27 mouse cellular contexts compared by ENCODE assay signal in genomic region chr2:168864905-168865304, GRCm38 (mm10).
DNase-seq lines count a peak whose midpoint lies in the region; ATAC-seq and TF ChIP-seq lines count a peak whose summit lies in the region.
"Had no signal": no experiment of that assay in that cellular context is flagged by ENCODE, and none has a peak within 500 bp of the region (broad histone marks: within the 10 kb centered on the region; RNA-seq: fewer than 3 reads in every experiment).

No protein-coding gene starts in this region.

- TF ChIP-seq CTCF in kidney, postnatal 0 days (IDR thresholded peaks at IDR 0.05; ENCODE audit: low read depth) = peak; percentile 20; the same call in 1 of the 2 replicates

- H3K27ac ChIP-seq in kidney, postnatal 0 days = no peak overlapping the region
- no peak overlapping the region for H3K27ac ChIP-seq in kidney, embryonic 15.5 days
- H3K27ac ChIP-seq in midbrain, embryonic 10.5 days (replicated peaks) = peak overlapping the region; percentile 74; the same call in 1 of the 2 replicates
- H3K27ac ChIP-seq in midbrain, embryonic 11.5 days (ENCODE audit: low read depth, low read length) = no peak overlapping the region
- H3K27ac ChIP-seq in heart, embryonic 11.5 days (ENCODE audit: low read depth, low read length) = no peak overlapping the region
- H3K27ac ChIP-seq: embryonic facial prominence, embryonic 10.5 days; embryonic facial prominence, embryonic 13.5 days; forebrain, embryonic 12.5 days; forebrain, embryonic 15.5 days; heart, adult 2 months; heart, embryonic 10.5 days; hindbrain, embryonic 12.5 days; hindbrain, embryonic 15.5 days had no signal

- ATAC-seq in kidney, postnatal 0 days (replicated peaks; ENCODE audit: low FRiP score, low read depth) = no peak
- no peak for ATAC-seq in kidney, embryonic 15.5 days (replicated peaks; ENCODE audit: low FRiP score)
- ATAC-seq in midbrain, embryonic 11.5 days (ENCODE audit: low FRiP score) = no peak
- no peak for ATAC-seq in heart, embryonic 11.5 days (replicated peaks; ENCODE audit: insufficient number of reproducible peaks, low FRiP score, low TSS enrichment)
- ATAC-seq: CD4-positive, CD25-positive, alpha-beta regulatory T cell, adult 4 months; forebrain, embryonic 15.5 days; Patski had no signal

- no peaks in the 10 kb centered on the region for H3K36me3 ChIP-seq in kidney, postnatal 0 days (ENCODE audit: insufficient read depth, low read length)
- no peaks in the 10 kb centered on the region for H3K36me3 ChIP-seq in kidney, embryonic 15.5 days
- H3K36me3 ChIP-seq in midbrain, embryonic 10.5 days = no peaks in the 10 kb centered on the region
- H3K36me3 ChIP-seq in midbrain, embryonic 11.5 days (ENCODE audit: control insufficient read depth, insufficient read depth, low read length) = no peaks in the 10 kb centered on the region
- H3K36me3 ChIP-seq in heart, embryonic 11.5 days (ENCODE audit: control insufficient read depth, insufficient read depth, low read length) = no peaks in the 10 kb centered on the region
- H3K36me3 ChIP-seq: embryonic facial prominence, embryonic 10.5 days; embryonic facial prominence, embryonic 13.5 days; forebrain, embryonic 12.5 days; forebrain, embryonic 15.5 days; G1E; heart, embryonic 10.5 days; hindbrain, embryonic 12.5 days; hindbrain, embryonic 15.5 days had no signal

- no peak for DNase-seq in kidney, postnatal 0 days (ENCODE audit: low spot score)
- DNase-seq in midbrain, embryonic 10.5 days (ENCODE audit: low spot score) = no peak
- DNase-seq in midbrain, embryonic 11.5 days (ENCODE audit: low spot score, missing footprints) = no peak
- DNase-seq in R1 (ENCODE audit: low read depth, low spot score) = peak; percentile 65
- no peak for DNase-seq in heart, adult 18-20 months
- DNase-seq: adrenal gland, adult 8-10 months; adrenal gland, postnatal 25 days; cerebellum, adult 11-12 months; cerebellum, adult 8-10 months; cerebellum, postnatal 10 days; cerebellum, postnatal 36 days; embryo, embryonic 11 days; gastrocnemius, postnatal 25 days; heart, adult 2 months had no signal

- H3K4me3 ChIP-seq in kidney, postnatal 0 days (replicated peaks; ENCODE audit: low read depth, low read length) = no peak overlapping the region
- no peak overlapping the region for H3K4me3 ChIP-seq in kidney, embryonic 15.5 days (replicated peaks)
- no peak overlapping the region for H3K4me3 ChIP-seq in midbrain, embryonic 10.5 days
- H3K4me3 ChIP-seq in midbrain, embryonic 11.5 days (ENCODE audit: low read depth, low read length) = no peak overlapping the region
- H3K4me3 ChIP-seq in heart, embryonic 11.5 days (ENCODE audit: low read depth, low read length) = no peak overlapping the region
- H3K4me3 ChIP-seq: embryonic facial prominence, embryonic 10.5 days; embryonic facial prominence, embryonic 13.5 days; erythroblast, embryonic 14.5 days; forebrain, embryonic 12.5 days; forebrain, embryonic 15.5 days; heart, adult 2 months; heart, embryonic 10.5 days; hindbrain, embryonic 12.5 days; hindbrain, embryonic 15.5 days had no signal

- no peaks in the 10 kb centered on the region for H3K9me3 ChIP-seq in kidney, postnatal 0 days (replicated peaks; ENCODE audit: low read length)
- H3K9me3 ChIP-seq in kidney, embryonic 15.5 days (replicated peaks) = no peaks in the 10 kb centered on the region
- no peaks in the 10 kb centered on the region for H3K9me3 ChIP-seq in midbrain, embryonic 10.5 days (replicated peaks)
- no peaks in the 10 kb centered on the region for H3K9me3 ChIP-seq in midbrain, embryonic 11.5 days (ENCODE audit: control insufficient read depth, low read length)
- no peaks in the 10 kb centered on the region for H3K9me3 ChIP-seq in heart, embryonic 11.5 days (replicated peaks; ENCODE audit: control insufficient read depth, low read length)
- H3K9me3 ChIP-seq: embryonic facial prominence, embryonic 10.5 days; embryonic facial prominence, embryonic 13.5 days; forebrain, embryonic 12.5 days; forebrain, embryonic 15.5 days; heart, embryonic 10.5 days; hindbrain, embryonic 12.5 days; hindbrain, embryonic 15.5 days had no signal

- WGBS in kidney, postnatal 0 days = 87% methylated on average over 5 of the region's 5 CpGs
- 84% methylated on average over 5 of the region's 5 CpGs for WGBS in kidney, embryonic 15.5 days
- 88% methylated on average over 5 of the region's 5 CpGs for WGBS in midbrain, embryonic 10.5 days
- 79% methylated on average over 5 of the region's 5 CpGs for WGBS in midbrain, embryonic 11.5 days
- 75% methylated on average over 5 of the region's 5 CpGs for WGBS in heart, embryonic 11.5 days (ENCODE audit: insufficient replicate concordance)

- H3K27me3 ChIP-seq in kidney, postnatal 0 days (ENCODE audit: insufficient read depth, low read length) = no peaks in the 10 kb centered on the region
- peaks cover 11% of the 10 kb centered on the region; the same call in 1 of the 2 replicates for H3K27me3 ChIP-seq in kidney, embryonic 15.5 days
- H3K27me3 ChIP-seq in midbrain, embryonic 10.5 days (ENCODE audit: low read depth, poor library complexity, severe bottlenecking) = no peaks in the 10 kb centered on the region; the same call in 1 of the 2 replicates
- no peaks in the 10 kb centered on the region for H3K27me3 ChIP-seq in midbrain, embryonic 11.5 days (ENCODE audit: control insufficient read depth, insufficient read depth, low read length)
- H3K27me3 ChIP-seq in heart, embryonic 11.5 days (ENCODE audit: control insufficient read depth, insufficient read depth, low read length) = no peaks in the 10 kb centered on the region
- H3K27me3 ChIP-seq: embryonic facial prominence, embryonic 13.5 days; forebrain, embryonic 12.5 days; forebrain, embryonic 15.5 days; Patski had no signal

- H3K4me2 ChIP-seq in kidney, postnatal 0 days (ENCODE audit: low read length) = no peak overlapping the region
- no peak overlapping the region for H3K4me2 ChIP-seq in kidney, embryonic 15.5 days
- H3K4me2 ChIP-seq in midbrain, embryonic 11.5 days = no peak overlapping the region
- H3K4me2 ChIP-seq in heart, embryonic 11.5 days = no peak overlapping the region
- H3K4me2 ChIP-seq: embryonic facial prominence, embryonic 13.5 days; forebrain, embryonic 12.5 days; forebrain, embryonic 15.5 days; hindbrain, embryonic 12.5 days; hindbrain, embryonic 15.5 days had no signal

- no peak overlapping the region for H3K9ac ChIP-seq in kidney, postnatal 0 days (ENCODE audit: low read depth, low read length)
- no peak overlapping the region for H3K9ac ChIP-seq in kidney, embryonic 15.5 days
- H3K9ac ChIP-seq in midbrain, embryonic 11.5 days (ENCODE audit: low read length) = no peak overlapping the region
- H3K9ac ChIP-seq in heart, embryonic 11.5 days (ENCODE audit: low read depth, low read length) = no peak overlapping the region
- H3K9ac ChIP-seq: embryonic facial prominence, embryonic 13.5 days; forebrain, embryonic 12.5 days; forebrain, embryonic 15.5 days; hindbrain, embryonic 12.5 days; hindbrain, embryonic 15.5 days had no signal

- no peaks in the 10 kb centered on the region for H3K4me1 ChIP-seq in kidney, postnatal 0 days (replicated peaks; ENCODE audit: insufficient read depth, low read length)
- 0 out of 2 replicates have a peak, but pooled peaks cover 5% of the 10 kb centered on the region for H3K4me1 ChIP-seq in kidney, embryonic 15.5 days
- peaks cover 32% of the 10 kb centered on the region for H3K4me1 ChIP-seq in midbrain, embryonic 10.5 days
- peaks cover 23% of the 10 kb centered on the region for H3K4me1 ChIP-seq in midbrain, embryonic 11.5 days (ENCODE audit: control insufficient read depth, insufficient read depth, low read length)
- peaks cover 3% of the 10 kb centered on the region; the same call in 1 of the 2 replicates for H3K4me1 ChIP-seq in heart, embryonic 11.5 days (ENCODE audit: control insufficient read depth, insufficient read depth, low read length)
